Mouse (Mus musculus) heart, embryonic 16.5 days (tissue): ENCODE data around the gene Wdr38. TPM values are rescaled to one million over a fixed set of nuclear protein-coding genes. Genes with fewer than 3 reads are reported as not detected.
A peak's percentile ranks its signal among the peaks of the same experiment; 100 is the strongest.

ENCODE experiments used
- ATAC-seq: fragments of 200-750 bp; cut with Nextera tagmentation; replicated peaks from 2 replicates; pipeline ENCODE4 v1.8.0; 2017; ENCODE audit warnings: moderate number of reproducible peaks; ENCODE audit not compliant: insufficient read depth, low FRiP score; ENCODE audit errors: extremely low read depth
- H3K27ac ChIP-seq: fragments of 300-500 bp; sonication (generic); 2 replicates; pipeline ENCODE4 v1.5.1; 2014; ENCODE audit warnings: mild to moderate bottlenecking, low read length, control low read depth, moderate library complexity
- H3K27me3 ChIP-seq: fragments of 300-500 bp; sonication (generic); 2 replicates; pipeline ENCODE4 v1.6.1; 2014; ENCODE audit warnings: low read length, mixed read lengths; ENCODE audit not compliant: control insufficient read depth, insufficient read depth
- H3K36me3 ChIP-seq: fragments of 300-500 bp; sonication (generic); 2 replicates; pipeline ENCODE4 v1.6.1; 2014; ENCODE audit not compliant: control insufficient read depth, insufficient read depth
- H3K4me1 ChIP-seq: fragments of 300-500 bp; sonication (generic); 2 replicates; pipeline ENCODE4 v1.6.1; 2014; ENCODE audit warnings: low read length, mixed read lengths; ENCODE audit not compliant: control insufficient read depth, insufficient read depth
- H3K4me2 ChIP-seq: fragments of 300-500 bp; sonication (generic); 2 replicates; pipeline ENCODE4 v1.6.1; 2014; ENCODE audit warnings: low read depth, mild to moderate bottlenecking, control low read depth, low read length
- H3K4me3 ChIP-seq: fragments of 300-500 bp; sonication (generic); 2 replicates; pipeline ENCODE4 v1.5.1; 2014; ENCODE audit warnings: mild to moderate bottlenecking, control low read depth, low read length
- H3K9ac ChIP-seq: fragments of 300-500 bp; sonication (generic); 2 replicates; pipeline ENCODE4 v1.6.1; 2014; ENCODE audit warnings: low read length, control low read depth
- H3K9me3 ChIP-seq: fragments of 300-500 bp; sonication (generic); replicated peaks from 2 replicates; pipeline ENCODE4 v1.6.1; 2016; ENCODE audit warnings: low read length; ENCODE audit not compliant: control insufficient read depth
- WGBS: fragments of 180-500 bp; shearing (Covaris S2); extraction: QIAGEN DNeasy Blood & Tissue Kit; methylation state at CpG from one replicate; pipeline ENCODE4 v1.1.7; 2014; 5-methylcytosine and 5-hydroxymethylcytosine counted together
- polyA plus RNA-seq: library from polyadenylated mRNA; unstranded; fragments of >200 nt; fragmentation: Nextera tagmentation; extraction: Ambion mirVana; gene quantifications from 2 replicates; pipeline ENCODE4 v1.2.1, GENCODE M21; 2015

The Wdr38 gene
- polyA plus RNA-seq, 1 experiment from 2014 or later = 1.2 TPM

DNA sequence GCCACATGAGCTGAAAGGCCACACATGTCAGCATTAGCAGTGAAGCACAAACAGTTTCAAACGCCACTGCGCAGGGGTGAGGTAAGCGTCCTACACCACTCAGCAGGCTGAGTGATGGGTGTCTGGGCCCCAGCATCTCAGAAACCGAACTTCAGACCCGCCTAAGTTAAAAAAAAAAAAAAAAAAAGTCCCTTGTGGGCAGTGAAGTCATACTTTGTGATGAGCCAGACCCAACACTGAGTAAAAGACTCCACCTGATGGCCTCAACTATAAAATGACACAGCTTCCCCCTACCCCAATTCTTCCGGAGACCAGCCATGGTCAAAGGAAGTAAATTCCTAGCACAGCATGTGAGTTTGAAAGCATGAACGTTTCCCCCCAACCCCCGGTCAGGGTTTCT lies 5.8 kb downstream of the Wdr38 start:
- Histone ChIP-seq H3K36me3 (peaks cover 36% of the 10 kb centered on the region), H3K9ac (peak overlapping the region; percentile 77), H3K4me1 (peaks cover 29% of the 10 kb centered on the region), H3K4me3 (peak overlapping the region; percentile 83), H3K27me3 (no peaks in the 10 kb centered on the region), H3K4me2 (peak overlapping the region; percentile 99), H3K27ac (no peak overlapping the region), H3K9me3 (no peaks in the 10 kb centered on the region)
- ATAC-seq = no peak
- 43% methylated on average over 8 of the region's 8 CpGs for WGBS

DNA sequence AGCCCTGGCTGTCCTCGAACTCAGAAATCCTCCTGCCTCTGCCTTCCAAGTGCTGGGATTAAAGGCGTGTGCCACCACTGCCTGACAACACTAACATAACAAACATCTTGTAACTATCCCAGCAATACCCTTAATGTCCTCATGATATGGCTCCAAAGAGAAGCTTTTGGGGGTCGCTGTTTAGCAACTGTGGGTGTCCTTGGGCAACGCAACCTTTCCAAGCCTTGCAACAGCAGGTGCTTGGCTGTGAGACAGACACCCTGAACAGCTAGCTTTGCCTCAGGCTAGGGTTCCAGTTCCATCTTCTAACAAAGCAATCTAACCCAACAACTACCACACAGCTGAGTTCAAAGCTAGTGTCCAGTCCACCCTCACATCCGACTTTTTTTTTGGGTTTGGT lies 6.2 kb downstream of the Wdr38 start:
- no peak overlapping the region for H3K27ac ChIP-seq
- H3K36me3 ChIP-seq = peaks cover 36% of the 10 kb centered on the region
- no peaks in the 10 kb centered on the region for H3K27me3 ChIP-seq

DNA sequence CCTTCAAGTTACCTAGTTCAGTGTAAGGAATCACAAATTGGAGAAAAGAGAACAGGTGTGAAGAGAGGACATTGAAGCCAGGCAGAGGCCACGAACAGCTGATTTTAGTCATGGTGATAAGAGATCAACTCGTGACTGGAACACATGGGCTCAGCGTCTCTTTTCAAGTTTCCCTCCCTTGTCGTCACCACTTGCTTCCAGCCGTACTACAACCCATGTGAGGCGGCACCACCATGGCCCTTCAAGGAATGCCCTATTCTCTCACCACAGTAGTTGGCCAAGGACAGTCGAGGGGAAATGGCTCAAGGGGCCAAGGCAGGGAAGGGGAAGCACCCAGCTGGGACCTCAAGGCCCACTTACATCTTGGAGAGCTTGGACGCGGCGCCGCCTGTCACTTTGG lies 7.1 kb downstream of the Wdr38 start:
- no peak for ATAC-seq
- Histone ChIP-seq H3K4me3 (peak overlapping the region; percentile 83), H3K4me2 (peak overlapping the region; percentile 99), H3K27me3 (no peaks in the 10 kb centered on the region), H3K27ac (peak overlapping the region; percentile 78), H3K4me1 (peaks cover 32% of the 10 kb centered on the region), H3K36me3 (peaks cover 36% of the 10 kb centered on the region), H3K9me3 (no peaks in the 10 kb centered on the region), H3K9ac (peak overlapping the region; percentile 77)
- under 1% methylated on average over 11 of the region's 11 CpGs for WGBS

More for the DNA sequence above, 6.2 kb downstream of the Wdr38 start:
- no peak for ATAC-seq
- WGBS = 63% methylated on average over 5 of the region's 5 CpGs
- Histone ChIP-seq H3K9ac (peak overlapping the region; percentile 77), H3K9me3 (no peaks in the 10 kb centered on the region), H3K4me1 (peaks cover 26% of the 10 kb centered on the region), H3K4me2 (peak overlapping the region; percentile 99), H3K4me3 (peak overlapping the region; percentile 83)

DNA sequence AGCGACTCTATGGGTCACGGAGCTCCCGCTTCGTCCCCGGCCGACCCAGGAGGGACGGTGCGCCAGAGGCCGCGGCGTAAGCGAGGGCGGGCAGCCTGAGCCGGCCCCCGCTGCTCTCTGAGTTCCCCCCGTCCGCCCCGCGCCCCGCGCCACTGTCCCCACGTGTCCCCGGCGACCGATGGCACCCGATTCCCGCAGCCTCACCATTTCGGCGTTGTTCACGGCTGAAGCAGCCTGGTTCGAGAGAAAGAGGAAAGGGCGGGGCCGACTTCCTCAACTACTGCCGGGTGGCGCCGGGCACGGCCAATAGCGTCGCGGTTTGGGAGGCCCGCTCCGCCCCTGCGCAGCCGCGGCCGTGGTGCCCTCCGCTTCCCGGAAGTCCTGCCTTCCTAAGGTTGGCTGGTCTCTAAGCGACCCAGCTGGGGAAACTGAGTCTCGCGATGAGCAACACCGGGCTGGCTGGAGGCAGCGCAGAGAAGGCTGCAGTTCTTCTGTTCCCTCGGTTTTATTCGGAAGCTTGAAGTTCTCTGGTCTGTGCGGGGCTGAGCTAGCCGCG lies 7.7 kb downstream of the Wdr38 start, which contains the start of gene Arpc5l:
Gene Arpc5l, plus strand, starts transcription at position 469 of the 556 bp plus-strand sequence.
- peak within 1 kb of the TSS; percentile 99 for H3K4me2 ChIP-seq
- peak within 1 kb of the TSS; percentile 78 for H3K27ac ChIP-seq
- peaks cover 36% of the 10 kb centered on the region for H3K36me3 ChIP-seq
- peaks cover 36% of the 10 kb centered on the region for H3K4me1 ChIP-seq
- peak within 1 kb of the TSS; percentile 83 for H3K9ac ChIP-seq
- ATAC-seq = peak; percentile 85
- 1% methylated on average over 57 of the region's 58 CpGs for WGBS
- no peaks in the 10 kb centered on the region for H3K9me3 ChIP-seq
- peak within 1 kb of the TSS; percentile 83 for H3K4me3 ChIP-seq
- H3K27me3 ChIP-seq = no peaks in the 10 kb centered on the region

DNA sequence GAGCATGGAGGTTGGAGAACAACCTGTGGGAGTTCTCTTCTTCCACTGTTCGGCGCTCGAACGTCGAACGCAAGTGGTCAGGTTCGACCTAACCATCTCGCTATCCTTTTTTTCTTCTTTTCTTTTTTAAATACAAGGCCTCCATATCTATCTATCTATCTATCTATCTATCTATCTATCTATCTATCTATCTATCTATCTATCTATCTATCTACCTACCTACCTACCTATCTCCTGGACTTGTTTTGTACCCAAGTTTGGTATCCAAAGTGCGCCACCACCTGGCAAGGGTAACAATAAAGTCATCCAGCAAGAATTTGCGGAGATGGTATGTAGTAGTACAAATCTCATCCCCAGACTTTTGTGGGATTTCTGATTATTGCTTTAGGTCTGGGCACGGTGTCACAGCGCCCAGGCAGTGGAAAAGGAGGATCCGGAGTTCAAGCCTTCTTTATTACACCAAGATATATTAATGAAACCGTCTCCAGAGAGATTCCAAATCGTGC lies 8.4 kb downstream of the Wdr38 start, which contains the start of gene Rpl35:
Gene Rpl35, minus strand, starts transcription at position 51 of the 506 bp plus-strand sequence.
- H3K4me3 ChIP-seq = peak within 1 kb of the TSS; percentile 83
- ATAC-seq = no peak
- H3K9me3 ChIP-seq = no peaks in the 10 kb centered on the region
- peak within 1 kb of the TSS; percentile 83 for H3K9ac ChIP-seq
- H3K27me3 ChIP-seq = no peaks in the 10 kb centered on the region
- H3K27ac ChIP-seq = peak within 1 kb of the TSS; percentile 78
- peaks cover 36% of the 10 kb centered on the region for H3K4me1 ChIP-seq
- peak within 1 kb of the TSS; percentile 99 for H3K4me2 ChIP-seq
- H3K36me3 ChIP-seq = peaks cover 33% of the 10 kb centered on the region
- 13% methylated on average over 15 of the region's 15 CpGs for WGBS

DNA sequence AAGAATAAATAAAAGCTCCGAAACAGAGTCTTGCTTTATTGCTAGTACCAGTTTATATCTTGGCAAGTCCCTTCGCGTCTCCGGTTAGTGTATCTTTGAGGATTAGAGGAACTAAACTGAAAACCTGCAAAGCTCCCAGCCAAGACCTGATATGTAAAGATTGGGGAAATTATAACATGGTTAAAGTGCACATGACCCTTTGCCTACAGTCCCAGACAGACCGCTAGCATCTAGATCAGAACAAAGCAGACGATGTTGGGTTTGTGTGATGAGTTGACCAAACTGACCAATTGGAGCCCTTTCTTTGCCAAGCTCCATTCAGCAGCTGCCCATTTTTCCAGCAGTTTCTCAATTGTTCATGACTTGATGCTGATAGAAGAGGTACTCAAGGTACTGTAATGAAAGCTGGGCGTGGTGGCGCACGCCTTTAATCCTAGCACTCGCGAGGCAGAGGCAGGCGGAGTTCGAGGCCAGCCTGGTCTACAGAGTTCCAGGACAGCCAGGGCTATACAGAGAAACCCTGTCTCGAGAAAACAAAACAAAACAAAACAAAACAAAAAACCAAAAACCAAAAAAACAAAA lies 9.0 kb downstream of the Wdr38 start:
- Histone ChIP-seq H3K27me3 (no peaks in the 10 kb centered on the region), H3K9me3 (no peaks in the 10 kb centered on the region), H3K27ac (no peak overlapping the region), H3K4me1 (peaks cover 40% of the 10 kb centered on the region), H3K4me3 (peak overlapping the region; percentile 83), H3K9ac (peak overlapping the region; percentile 83; the same call in 1 of the 2 replicates), H3K36me3 (peaks cover 27% of the 10 kb centered on the region), H3K4me2 (peak overlapping the region; percentile 70)
- no peak for ATAC-seq
- WGBS = 91% methylated on average over 14 of the region's 14 CpGs

DNA sequence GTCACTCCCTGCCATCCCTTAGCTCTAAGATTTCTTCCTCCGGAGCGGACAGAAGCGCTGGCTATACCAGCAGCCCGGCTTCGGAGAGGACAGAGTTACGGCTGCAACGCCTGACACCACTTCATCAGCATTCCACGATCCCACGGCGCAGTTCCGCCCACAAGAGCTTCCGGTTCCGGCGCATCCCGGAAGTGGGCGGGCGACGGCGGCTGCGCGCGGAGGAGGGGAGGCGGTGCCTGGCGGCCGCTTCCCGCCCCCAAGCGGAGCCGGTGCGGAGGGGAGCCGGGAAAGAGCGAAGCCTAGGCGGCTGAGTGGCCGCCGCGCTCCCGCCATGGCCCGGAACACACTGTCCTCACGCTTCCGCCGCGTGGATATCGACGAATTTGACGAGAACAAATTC lies 10.6 kb downstream of the Wdr38 start:
- Histone ChIP-seq H3K27me3 (no peaks in the 10 kb centered on the region), H3K27ac (peak overlapping the region; percentile 97), H3K9ac (peak overlapping the region; percentile 97), H3K4me2 (peak overlapping the region; percentile 90), H3K36me3 (peaks cover 12% of the 10 kb centered on the region), H3K9me3 (no peaks in the 10 kb centered on the region), H3K4me1 (peaks cover 44% of the 10 kb centered on the region), H3K4me3 (peak overlapping the region; percentile 73)
- under 1% methylated on average over 44 of the region's 44 CpGs for WGBS
- ATAC-seq = peak; percentile 84

DNA sequence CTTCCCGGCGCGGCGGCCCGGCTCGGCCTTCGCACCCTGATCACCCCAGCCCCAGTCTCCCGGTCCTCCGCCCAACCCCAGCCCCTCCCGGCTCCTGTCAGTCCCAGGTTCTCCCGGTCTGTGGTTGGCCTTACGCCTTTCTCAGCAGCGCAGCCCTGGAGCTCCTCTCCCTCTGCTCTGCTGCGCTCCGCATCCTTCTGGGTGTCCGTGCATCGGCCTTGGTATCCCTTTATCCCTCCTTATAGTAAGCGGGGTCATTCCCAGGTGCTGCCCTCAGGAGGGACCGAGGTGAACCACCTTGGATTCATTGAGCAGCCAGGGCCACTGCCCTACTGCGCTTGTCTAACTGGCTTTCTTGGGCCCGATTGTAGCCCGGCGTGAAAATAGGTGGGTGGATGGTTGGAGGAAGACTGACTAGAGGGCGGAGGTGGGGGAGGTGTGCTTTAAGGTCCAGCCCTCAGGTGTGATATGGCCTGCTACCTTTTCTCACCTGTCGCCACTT lies 11.1 kb downstream of the Wdr38 start:
- Histone ChIP-seq H3K4me3 (peak overlapping the region; percentile 73), H3K36me3 (peaks cover 8% of the 10 kb centered on the region), H3K9ac (peak overlapping the region; percentile 97), H3K27me3 (no peaks in the 10 kb centered on the region), H3K9me3 (no peaks in the 10 kb centered on the region), H3K4me2 (peak overlapping the region; percentile 90), H3K27ac (peak overlapping the region; percentile 97), H3K4me1 (peaks cover 39% of the 10 kb centered on the region)
- WGBS = under 1% methylated on average over 25 of the region's 25 CpGs
- peak; percentile 38 for ATAC-seq

DNA sequence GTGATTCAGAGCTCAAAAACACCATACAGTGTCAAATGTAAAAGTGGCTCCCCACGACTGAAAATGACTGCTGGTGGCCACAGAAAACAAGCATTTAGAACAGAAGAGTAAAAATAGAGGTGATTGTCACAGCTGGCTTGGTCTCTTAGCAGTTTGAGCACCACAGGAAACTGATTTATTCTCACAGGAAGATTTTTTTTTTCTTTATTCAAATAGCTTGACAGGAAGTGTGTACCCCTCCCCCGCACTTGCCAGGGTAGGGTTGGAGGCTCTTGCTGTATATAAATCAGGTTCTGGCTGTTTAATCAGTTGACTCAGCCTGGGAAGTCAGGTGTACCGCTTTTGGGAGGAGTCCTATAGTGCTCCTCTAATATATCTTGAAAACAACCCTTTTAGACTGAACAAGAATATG lies 11.7 kb downstream of the Wdr38 start:
- H3K4me1 ChIP-seq = peaks cover 33% of the 10 kb centered on the region
- H3K9me3 ChIP-seq = no peaks in the 10 kb centered on the region
- peak overlapping the region; percentile 97 for H3K27ac ChIP-seq
- H3K27me3 ChIP-seq = no peaks in the 10 kb centered on the region
- H3K36me3 ChIP-seq = peaks cover 7% of the 10 kb centered on the region; the same call in 1 of the 2 replicates
- 18% methylated on average over 3 of the region's 3 CpGs for WGBS
- H3K9ac ChIP-seq = peak overlapping the region; percentile 97
- ATAC-seq = no peak
- H3K4me3 ChIP-seq = peak overlapping the region; percentile 73
- H3K4me2 ChIP-seq = peak overlapping the region; percentile 90
